ENCODE assay signal across 8 mouse cellular contexts in genomic region chr9:21591831-21592702, GRCm38 (mm10). TPM values are rescaled to one million over a fixed set of nuclear protein-coding genes. Genes with fewer than 3 reads are reported as not detected.
A peak's percentile ranks its signal among the peaks of the same experiment; 100 is the strongest.
DNase-seq lines count a peak whose midpoint lies in the region; ATAC-seq and TF ChIP-seq lines count a peak whose summit lies in the region.

No protein-coding gene starts in this region.

- TF ChIP-seq CTCF in liver, postnatal 0 days (IDR thresholded peaks at IDR 0.05; ENCODE audit: low read depth) = no peak

- no peak for DNase-seq in kidney, adult 11 months
- no peak for DNase-seq in liver, postnatal 0 days
- no peak for DNase-seq in yolk sac, embryonic 10.5 days (ENCODE audit: low spot score)
- no peak for DNase-seq in adrenal gland, adult 2 months
- no peak for DNase-seq in thymus, postnatal 25 days

- H3K36me3 ChIP-seq in kidney, embryonic 14.5 days (ENCODE audit: control insufficient read depth, insufficient read depth, low read length) = peaks cover 43% of the 10 kb centered on the region
- H3K36me3 ChIP-seq in forebrain, embryonic 16.5 days (ENCODE audit: control insufficient read depth, insufficient read depth) = peaks cover 16% of the 10 kb centered on the region
- peaks cover 31% of the 10 kb centered on the region for H3K36me3 ChIP-seq in liver, postnatal 0 days (replicated peaks; ENCODE audit: insufficient read depth, low read length)

- peaks cover 18% of the 10 kb centered on the region for H3K4me1 ChIP-seq in kidney, embryonic 14.5 days (ENCODE audit: control insufficient read depth, insufficient read depth, low read length)
- H3K4me1 ChIP-seq in forebrain, embryonic 16.5 days (replicated peaks; ENCODE audit: control insufficient read depth, insufficient read depth, low read length) = peaks cover 28% of the 10 kb centered on the region
- H3K4me1 ChIP-seq in liver, postnatal 0 days (ENCODE audit: insufficient read depth) = peaks cover 16% of the 10 kb centered on the region

- H3K4me2 ChIP-seq in kidney, embryonic 14.5 days (replicated peaks; ENCODE audit: low read depth, low read length) = peak overlapping the region; percentile 95
- H3K4me2 ChIP-seq in forebrain, embryonic 16.5 days (ENCODE audit: low read length) = peak overlapping the region; percentile 94
- H3K4me2 ChIP-seq in liver, postnatal 0 days (ENCODE audit: low read depth, low read length) = peak overlapping the region; percentile 92

- peak overlapping the region; percentile 88 for H3K9ac ChIP-seq in kidney, embryonic 14.5 days (ENCODE audit: low read depth, low read length)
- peak overlapping the region; percentile 65 for H3K9ac ChIP-seq in forebrain, embryonic 16.5 days (replicated peaks; ENCODE audit: low read depth, low read length)
- peak overlapping the region; percentile 85 for H3K9ac ChIP-seq in liver, postnatal 0 days (replicated peaks)

- H3K4me3 ChIP-seq in kidney, embryonic 14.5 days (ENCODE audit: low read length) = peak overlapping the region; percentile 96
- peak overlapping the region; percentile 97 for H3K4me3 ChIP-seq in forebrain, embryonic 16.5 days (replicated peaks; ENCODE audit: low read length)
- peak overlapping the region; percentile 78 for H3K4me3 ChIP-seq in liver, postnatal 0 days (ENCODE audit: low read depth, low read length)

- H3K27ac ChIP-seq in kidney, embryonic 14.5 days (ENCODE audit: low read depth, low read length) = no peak overlapping the region; the same call in 1 of the 2 replicates
- H3K27ac ChIP-seq in forebrain, embryonic 16.5 days (ENCODE audit: low read length) = peak overlapping the region; percentile 76
- peak overlapping the region; percentile 80 for H3K27ac ChIP-seq in liver, postnatal 0 days (ENCODE audit: low read depth)

- 19% methylated on average over 17 of the region's 17 CpGs for WGBS in kidney, embryonic 14.5 days
- WGBS in forebrain, embryonic 16.5 days = 21% methylated on average over 17 of the region's 17 CpGs
- WGBS in liver, postnatal 0 days (ENCODE audit: insufficient replicate concordance) = 17% methylated on average over 17 of the region's 17 CpGs

- peak; percentile 65 for ATAC-seq in kidney, embryonic 14.5 days (ENCODE audit: low FRiP score, low TSS enrichment)
- peak; percentile 32 for ATAC-seq in activated CD4-positive, CD25-positive, alpha-beta regulatory T cell, adult 4 months
- ATAC-seq in forebrain, embryonic 16.5 days = no peak; the same call in 1 of the 2 replicates
- peak; percentile 63 for ATAC-seq in liver, postnatal 0 days

- no peaks in the 10 kb centered on the region for H3K9me3 ChIP-seq in kidney, embryonic 14.5 days (ENCODE audit: control insufficient read depth, low read length)
- no peaks in the 10 kb centered on the region for H3K9me3 ChIP-seq in forebrain, embryonic 16.5 days (ENCODE audit: control insufficient read depth, low read length)
- H3K9me3 ChIP-seq in liver, postnatal 0 days (ENCODE audit: low read length) = no peaks in the 10 kb centered on the region

- no peak for TF ChIP-seq EP300 in liver, postnatal 0 days (IDR thresholded peaks at IDR 0.05; ENCODE audit: low read depth)

- H3K27me3 ChIP-seq in kidney, embryonic 14.5 days (ENCODE audit: control insufficient read depth, insufficient read depth, low read length) = no peaks in the 10 kb centered on the region
- H3K27me3 ChIP-seq in forebrain, embryonic 16.5 days (replicated peaks; ENCODE audit: control insufficient read depth, insufficient read depth, low read length) = no peaks in the 10 kb centered on the region
- no peaks in the 10 kb centered on the region for H3K27me3 ChIP-seq in liver, postnatal 0 days (ENCODE audit: insufficient read depth, low read length)

RNA-seq across cellular contexts. Expression of gene Timm29, which starts 0.5 kb away (rescaled TPM):
- polyA plus RNA-seq in kidney, embryonic 14.5 days (2014; fragmentation: Nextera tagmentation; extraction: Ambion mirVana) = 27.0 and 41.3 TPM in 2 replicates
- 1 to 10 TPM; 2.8 to 3.5 TPM for polyA plus RNA-seq in activated CD4-positive, CD25-positive, alpha-beta regulatory T cell, adult 4 months (2017; shearing (Covaris generic))
- 58.2 and 58.4 TPM in 2 replicates for polyA plus RNA-seq in forebrain, embryonic 16.5 days (2015; fragmentation: Nextera tagmentation; extraction: Ambion mirVana)
- polyA plus RNA-seq in liver, postnatal 0 days (2015; fragmentation: Nextera tagmentation; extraction: Ambion mirVana) = 12.5 and 13.0 TPM in 2 replicates
- total RNA-seq in adrenal gland, adult 2 months (2021) = 10 to 100 TPM; 55.2 to 62.3 TPM
- polyA plus RNA-seq in adrenal gland, adult 2 months (2012; rRNA removed) = 60.1 and 62.2 TPM in 2 replicates

RNA-seq across cellular contexts. Expression of gene Yipf2, which starts 0.6 kb away (rescaled TPM):
- 23.4 and 24.0 TPM in 2 replicates for polyA plus RNA-seq in kidney, embryonic 14.5 days (2014; fragmentation: Nextera tagmentation; extraction: Ambion mirVana)
- 10 to 100 TPM; 16.7 to 18.3 TPM for polyA plus RNA-seq in activated CD4-positive, CD25-positive, alpha-beta regulatory T cell, adult 4 months (2017; shearing (Covaris generic))
- polyA plus RNA-seq in forebrain, embryonic 16.5 days (2015; fragmentation: Nextera tagmentation; extraction: Ambion mirVana) = 22.7 and 24.8 TPM in 2 replicates
- polyA plus RNA-seq in liver, postnatal 0 days (2015; fragmentation: Nextera tagmentation; extraction: Ambion mirVana) = 7.8 and 8.5 TPM in 2 replicates
- 10 to 100 TPM; 26.5 to 36.1 TPM for total RNA-seq in adrenal gland, adult 2 months (2021)
- 58.5 and 67.4 TPM in 2 replicates for polyA plus RNA-seq in adrenal gland, adult 2 months (2012; rRNA removed)

RNA-seq across cellular contexts. Expression of gene Smarca4, which starts 23.9 kb away (rescaled TPM):
- polyA plus RNA-seq in kidney, embryonic 14.5 days (2014; fragmentation: Nextera tagmentation; extraction: Ambion mirVana) = 105 and 125 TPM in 2 replicates
- 10 to 100 TPM; 26.2 to 34.6 TPM for polyA plus RNA-seq in activated CD4-positive, CD25-positive, alpha-beta regulatory T cell, adult 4 months (2017; shearing (Covaris generic))
- polyA plus RNA-seq in forebrain, embryonic 16.5 days (2015; fragmentation: Nextera tagmentation; extraction: Ambion mirVana) = 162 and 165 TPM in 2 replicates
- polyA plus RNA-seq in liver, postnatal 0 days (2015; fragmentation: Nextera tagmentation; extraction: Ambion mirVana) = 12.8 and 14.3 TPM in 2 replicates
- 10 to 100 TPM; 72.3 to 88.2 TPM for total RNA-seq in adrenal gland, adult 2 months (2021)
- polyA plus RNA-seq in adrenal gland, adult 2 months (2012; rRNA removed) = 47.1 and 62.0 TPM in 2 replicates

RNA-seq across cellular contexts. Expression of gene Carm1, which starts 45.4 kb away (rescaled TPM):
- 46.9 and 60.3 TPM in 2 replicates for polyA plus RNA-seq in kidney, embryonic 14.5 days (2014; fragmentation: Nextera tagmentation; extraction: Ambion mirVana)
- 1 to 10 TPM; 4.7 to 5.9 TPM for polyA plus RNA-seq in activated CD4-positive, CD25-positive, alpha-beta regulatory T cell, adult 4 months (2017; shearing (Covaris generic))
- 26.5 and 27.8 TPM in 2 replicates for polyA plus RNA-seq in forebrain, embryonic 16.5 days (2015; fragmentation: Nextera tagmentation; extraction: Ambion mirVana)
- polyA plus RNA-seq in liver, postnatal 0 days (2015; fragmentation: Nextera tagmentation; extraction: Ambion mirVana) = 8.6 TPM in 2 replicates
- 10 to 100 TPM; 39.9 to 52.3 TPM for total RNA-seq in adrenal gland, adult 2 months (2021)
- 72.8 and 95.4 TPM in 2 replicates for polyA plus RNA-seq in adrenal gland, adult 2 months (2012; rRNA removed)
